Mouse (Mus musculus) lung, postnatal 36 days (tissue): ENCODE data around the gene Hoxa3.

Experiments
- DNase-seq: peaks from one replicate; pipeline ENCODE4 v3.0.0; 2022; ENCODE audit warnings: mixed read lengths

Hoxa3 gene

GRCm38 (mm10) chr6:52213119-52213986, at the start of gene Hoxa3, which contains the start of gene Gm28308:
Hoxa3 (minus strand) TSS chr6:52213336.
Gm28308 (minus strand) TSS chr6:52213339.
- DNase-seq = peak; percentile 33

GRCm38 (mm10) chr6:52262463-52263320, 49.6 kb upstream of the Hoxa3 start:
- no peak for DNase-seq

- no peak for DNase-seq
These were observed 48.8 kb upstream of the Hoxa3 start for GRCm38 (mm10) chr6:52261751-52262462.

GRCm38 (mm10) chr6:52260654-52261575, 47.8 kb upstream of the Hoxa3 start, which contains the start of gene Hoxa13:
Hoxa13 (minus strand) TSS chr6:52260880.
- DNase-seq = no peak

GRCm38 (mm10) chr6:52259811-52260261, 46.7 kb upstream of the Hoxa3 start:
- no peak for DNase-seq

GRCm38 (mm10) chr6:52259081-52259790, 46.1 kb upstream of the Hoxa3 start:
- DNase-seq = no peak

GRCm38 (mm10) chr6:52256956-52257355, 43.8 kb upstream of the Hoxa3 start:
- DNase-seq = peak; percentile 95

GRCm38 (mm10) chr6:52253511-52254500, 40.7 kb upstream of the Hoxa3 start:
- no peak for DNase-seq

- no peak for DNase-seq
These were observed 39.7 kb upstream of the Hoxa3 start for GRCm38 (mm10) chr6:52252775-52253376.

GRCm38 (mm10) chr6:52252016-52252774, 39.1 kb upstream of the Hoxa3 start:
- no peak for DNase-seq

GRCm38 (mm10) chr6:52251177-52251879, 38.2 kb upstream of the Hoxa3 start:
- DNase-seq = no peak

GRCm38 (mm10) chr6:52249826-52250225, 36.7 kb upstream of the Hoxa3 start:
- no peak for DNase-seq

- DNase-seq = no peak
These were observed 36.2 kb upstream of the Hoxa3 start for GRCm38 (mm10) chr6:52249415-52249738.

GRCm38 (mm10) chr6:52248638-52249414, 35.7 kb upstream of the Hoxa3 start:
- DNase-seq = no peak

- no peak for DNase-seq
These were observed 34.9 kb upstream of the Hoxa3 start for GRCm38 (mm10) chr6:52247766-52248637.

- DNase-seq = no peak
These were observed 33.8 kb upstream of the Hoxa3 start for GRCm38 (mm10) chr6:52246916-52247315.
